Mouse (Mus musculus): ENCODE data around the gene Rgl2. TPM values are rescaled to one million over a fixed set of nuclear protein-coding genes. Genes with fewer than 3 reads are reported as not detected.
A peak's percentile ranks its signal among the peaks of the same experiment; 100 is the strongest.

Rgl2 gene
- total and polyA plus RNA-seq, 3 experiments: 24.9 to 43.6 TPM; not detected in 1

- TF ChIP-seq JUND (IDR thresholded peaks at IDR 0.05; ENCODE audit: low read depth, low read length): no peak
- no peak for TF ChIP-seq POLR2AphosphoS2 (IDR thresholded peaks at IDR 0.05; ENCODE audit: low read length)
- TF ChIP-seq MAFK (IDR thresholded peaks at IDR 0.05; ENCODE audit: borderline replicate concordance, low read depth, low read length): no peak
- TF ChIP-seq EP300 (IDR thresholded peaks at IDR 0.05; ENCODE audit: low read depth in 1 of 2, low read length in 2 of 2): no peak
- peak; percentile 11 to 37 (median 16); a peak in 2 of 6 replicates for TF ChIP-seq CTCF (IDR thresholded peaks at IDR 0.05 in 2 of 3, conservative IDR thresholded peaks at IDR 0.05 in 1 of 3; ENCODE audit: control insufficient read depth in 1 of 3, insufficient read depth in 1 of 3, low read depth in 2 of 3, low read length in 3 of 3, poor library complexity in 1 of 3, severe bottlenecking in 1 of 3)
- Histone ChIP-seq H3K79me2 (ENCODE audit: control insufficient read depth, insufficient read depth, low read length, poor library complexity) (no peaks in the 10 kb centered on the region), H3K9me3 (replicated peaks; ENCODE audit: insufficient read depth, low read length) (no peaks in the 10 kb centered on the region), H3K4me3 (ENCODE audit: control insufficient read depth in 1 of 2, insufficient read depth in 1 of 2, low read depth in 2 of 2, low read length in 2 of 2) (no peak overlapping the region), H3K27me3 (ENCODE audit: control insufficient read depth in 1 of 2, insufficient read depth in 2 of 2, low read length in 2 of 2) (peaks cover 0 to 1% of the 10 kb centered on the region in 2 experiments; a peak in 1 of 4 replicates), H3K9ac (ENCODE audit: control insufficient read depth, low read depth, low read length, poor library complexity, severe bottlenecking) (no peak overlapping the region), H3K36me3 (ENCODE audit: control insufficient read depth in 1 of 2, insufficient read depth in 2 of 2, low read length in 2 of 2) (no peaks in the 10 kb centered on the region), H3K27ac (ENCODE audit: control insufficient read depth, low read depth, low read length) (no peak overlapping the region), H3K4me1 (ENCODE audit: control insufficient read depth in 1 of 2, insufficient read depth in 2 of 2, low read length in 2 of 2) (no peaks in the 10 kb centered on the region)
- peak; percentile 34 for DNase-seq (ENCODE audit: low read depth, low spot score)
These were observed 40.1 kb downstream of the Rgl2 start for GRCm38 (mm10) chr17:33969394-33969793.

DNA sequence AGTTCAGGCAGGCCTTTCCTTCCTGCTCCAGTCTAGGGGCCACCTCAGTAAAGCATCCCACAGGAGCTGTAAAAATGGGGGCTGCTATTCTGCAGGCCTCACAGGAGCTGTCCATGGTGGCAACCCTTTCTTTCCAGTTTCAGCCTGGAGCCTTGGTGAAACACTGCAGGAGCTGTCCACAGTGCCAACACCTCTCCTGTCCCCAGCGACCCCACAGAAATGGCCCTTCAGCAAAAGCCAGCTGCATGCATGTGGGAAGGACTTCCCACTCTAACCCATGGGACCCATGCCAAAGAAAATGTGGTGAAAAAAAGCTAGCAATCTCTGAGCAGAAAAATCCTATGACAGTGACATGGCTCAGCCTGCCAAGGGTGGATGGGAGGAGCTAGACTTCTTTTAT is 43.3 kb downstream of the Rgl2 start:
- Histone ChIP-seq H3K9ac (ENCODE audit: control insufficient read depth, low read depth, low read length, poor library complexity, severe bottlenecking) (no peak overlapping the region), H3K36me3 (ENCODE audit: control insufficient read depth in 1 of 2, insufficient read depth in 2 of 2, low read length in 2 of 2) (no peaks in the 10 kb centered on the region), H3K27ac (ENCODE audit: control insufficient read depth, low read depth, low read length) (no peak overlapping the region), H3K4me1 (ENCODE audit: control insufficient read depth in 1 of 2, insufficient read depth in 2 of 2, low read length in 2 of 2) (no peaks in the 10 kb centered on the region), H3K79me2 (ENCODE audit: control insufficient read depth, insufficient read depth, low read length, poor library complexity) (no peaks in the 10 kb centered on the region), H3K27me3 (ENCODE audit: control insufficient read depth in 1 of 2, insufficient read depth in 2 of 2, low read length in 2 of 2) (peaks cover 0 to 1% of the 10 kb centered on the region in 2 experiments; a peak in 1 of 4 replicates), H3K4me3 (ENCODE audit: control insufficient read depth in 1 of 2, insufficient read depth in 1 of 2, low read depth in 2 of 2, low read length in 2 of 2) (no peak overlapping the region), H3K9me3 (replicated peaks; ENCODE audit: insufficient read depth, low read length) (no peaks in the 10 kb centered on the region)
- peak; percentile 85 for DNase-seq (ENCODE audit: low read depth, low spot score)
- peak; percentile 97 for TF ChIP-seq MXI1 (IDR thresholded peaks at IDR 0.05; ENCODE audit: low read depth, low read length)
- no peak for TF ChIP-seq POLR2AphosphoS2 (IDR thresholded peaks at IDR 0.05; ENCODE audit: low read length)
- TF ChIP-seq SIN3A (IDR thresholded peaks at IDR 0.05; ENCODE audit: low read length): peak; percentile 99
- TF ChIP-seq MAX (IDR thresholded peaks at IDR 0.05; ENCODE audit: low read length): no peak

DNA sequence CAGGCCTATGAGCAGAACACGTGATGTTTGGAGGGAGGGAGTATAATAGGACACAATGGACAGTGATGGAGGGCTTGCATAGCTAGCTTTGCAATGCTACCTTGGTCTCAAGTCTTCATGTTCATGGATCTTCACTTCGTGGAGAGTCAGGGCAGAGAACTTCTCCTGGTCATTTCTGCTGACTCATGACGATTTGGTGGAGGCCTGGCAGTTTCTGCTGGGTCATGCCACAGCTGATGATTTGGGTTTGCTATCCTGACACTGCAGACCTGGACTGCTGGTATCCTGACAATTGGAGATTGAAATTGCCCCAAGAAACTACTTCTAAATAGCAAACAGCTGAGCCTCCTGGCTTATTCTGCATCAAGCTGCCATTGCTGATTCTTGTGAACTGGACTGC is 44.2 kb downstream of the Rgl2 start:
- H3K27ac ChIP-seq (ENCODE audit: control insufficient read depth, low read depth, low read length): no peak overlapping the region
- no peaks in the 10 kb centered on the region for H3K36me3 ChIP-seq (ENCODE audit: control insufficient read depth in 1 of 2, insufficient read depth in 2 of 2, low read length in 2 of 2)
- TF ChIP-seq POLR2AphosphoS2 (IDR thresholded peaks at IDR 0.05; ENCODE audit: low read length) (no peak), ZMIZ1 (IDR thresholded peaks at IDR 0.05; ENCODE audit: low read depth, low read length) (no peak), NRF1 (IDR thresholded peaks at IDR 0.05; ENCODE audit: insufficient read depth, low read depth, low read length, poor library complexity, severe bottlenecking) (no peak), SIN3A (IDR thresholded peaks at IDR 0.05; ENCODE audit: low read length) (no peak), RAD21 (IDR thresholded peaks at IDR 0.05; ENCODE audit: low read depth, low read length) (no peak), BHLHE40 (IDR thresholded peaks at IDR 0.05; ENCODE audit: borderline replicate concordance, low read depth, low read length) (no peak), MAX (IDR thresholded peaks at IDR 0.05; ENCODE audit: low read length) (no peak), MYC (IDR thresholded peaks at IDR 0.05; ENCODE audit: low read depth, low read length) (no peak), GABPA (IDR thresholded peaks at IDR 0.05; ENCODE audit: low read depth, low read length) (no peak), TCF12 (IDR thresholded peaks at IDR 0.05; ENCODE audit: low read depth, low read length) (no peak), TAL1 (IDR thresholded peaks at IDR 0.05; ENCODE audit: low read length) (no peak), CHD1 (IDR thresholded peaks at IDR 0.05; ENCODE audit: low read depth, low read length) (no peak), GATA1 (IDR thresholded peaks at IDR 0.05; ENCODE audit: low read depth, low read length) (no peak), ZC3H11A (IDR thresholded peaks at IDR 0.05; ENCODE audit: low read depth, low read length) (no peak), USF1 (IDR thresholded peaks at IDR 0.05; ENCODE audit: low read depth, low read length) (no peak)
- H3K4me1 ChIP-seq (ENCODE audit: control insufficient read depth in 1 of 2, insufficient read depth in 2 of 2, low read length in 2 of 2): no peaks in the 10 kb centered on the region
- H3K79me2 ChIP-seq (ENCODE audit: control insufficient read depth, insufficient read depth, low read length, poor library complexity): no peaks in the 10 kb centered on the region
- no peak overlapping the region for H3K9ac ChIP-seq (ENCODE audit: control insufficient read depth, low read depth, low read length, poor library complexity, severe bottlenecking)
- peaks cover 0 to 1% of the 10 kb centered on the region in 2 experiments; a peak in 1 of 4 replicates for H3K27me3 ChIP-seq (ENCODE audit: control insufficient read depth in 1 of 2, insufficient read depth in 2 of 2, low read length in 2 of 2)
- H3K9me3 ChIP-seq (replicated peaks; ENCODE audit: insufficient read depth, low read length): no peaks in the 10 kb centered on the region
- DNase-seq (ENCODE audit: low read depth, low spot score): no peak
- no peak overlapping the region for H3K4me3 ChIP-seq (ENCODE audit: control insufficient read depth in 1 of 2, insufficient read depth in 1 of 2, low read depth in 2 of 2, low read length in 2 of 2)
